Mouse (Mus musculus) testis, adult 2 months (tissue): ENCODE measurements at regions not wholly inside any gene's neighbourhood (a gene's known extent, or its start where the extent isn't known, plus 50 kb on each side); places are given as distances from the start of the nearest gene placed in this dataset.

Experiments used
- CTCF ChIP-seq: fragments of 200-500 bp; IDR thresholded peaks from 2 replicates; pipeline ENCODE4 v1.5.1; 2012; ENCODE audit warnings: low read depth, mild to moderate bottlenecking, inconsistent platforms, low read length, moderate library complexity; ENCODE audit not compliant: control insufficient read depth, insufficient read depth, insufficient replicate concordance
- POLR2A ChIP-seq: fragments of 200-500 bp; IDR thresholded peaks from 2 replicates; pipeline ENCODE4 v1.6.1; 2012; ENCODE audit warnings: low read depth, mild to moderate bottlenecking, inconsistent platforms, low read length, moderate library complexity; ENCODE audit not compliant: control insufficient read depth

DNA sequence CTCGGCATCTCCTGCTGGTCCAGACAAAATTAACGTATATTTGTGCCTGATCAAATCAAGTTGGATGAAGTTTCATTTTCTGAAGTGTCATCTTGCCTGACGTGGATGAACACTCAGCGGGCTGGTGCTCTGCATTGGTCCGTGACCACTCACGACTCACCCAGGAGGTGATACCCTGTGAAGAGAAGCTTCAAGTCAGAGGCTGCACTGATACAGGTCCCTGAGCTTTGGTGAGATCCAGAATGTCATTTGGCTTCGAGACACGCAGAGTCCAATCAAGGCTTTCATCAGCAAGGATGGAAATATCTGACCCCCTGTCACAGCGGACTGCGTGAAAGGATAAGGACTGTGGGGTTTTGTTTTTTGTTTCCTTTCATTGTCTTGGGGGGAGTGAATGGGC lies 90.4 kb downstream of the Kcnrg start:
- no peak for TF ChIP-seq POLR2A
- no peak for TF ChIP-seq CTCF
